Mouse (Mus musculus): Measurements from ENCODE around the gene Kcnh4. TPM values are rescaled to one million over a fixed set of nuclear protein-coding genes. Genes with fewer than 3 reads are reported as not detected.

Gene Kcnh4
- polyA plus RNA-seq, 3 experiments from 2014 or later = 0.47 TPM; not detected in 2

DNA sequence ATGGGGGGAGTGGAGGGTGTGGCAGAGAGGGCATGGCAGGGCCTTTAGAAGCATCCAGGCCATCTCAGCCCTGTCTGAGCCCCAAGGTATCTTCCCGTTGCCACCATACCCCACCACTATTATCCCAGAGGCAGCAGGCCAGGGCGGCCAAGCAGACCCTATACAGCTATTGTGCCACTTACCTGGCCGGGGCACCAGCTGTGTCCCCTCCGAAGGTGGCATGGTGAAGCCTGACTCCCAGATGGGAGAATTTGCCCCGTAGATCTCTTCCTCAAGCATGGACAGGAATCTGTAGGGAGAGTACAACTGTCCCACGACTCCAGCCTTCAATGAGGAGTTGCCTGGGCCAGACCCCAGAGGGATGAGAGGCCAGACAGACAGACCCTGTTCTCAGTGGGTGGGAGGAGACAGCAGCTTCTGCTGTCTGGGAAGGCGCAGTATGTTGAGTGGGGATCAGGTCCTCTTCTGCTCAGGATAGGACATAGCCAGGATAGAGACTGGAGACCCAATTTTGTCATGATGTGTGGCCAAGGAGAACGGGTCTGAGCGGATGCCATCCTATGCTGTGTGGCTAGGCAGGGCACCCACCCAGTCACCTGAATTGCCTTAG lies 50.4 kb downstream of the Kcnh4 start:
- ATAC-seq = no peak

DNA sequence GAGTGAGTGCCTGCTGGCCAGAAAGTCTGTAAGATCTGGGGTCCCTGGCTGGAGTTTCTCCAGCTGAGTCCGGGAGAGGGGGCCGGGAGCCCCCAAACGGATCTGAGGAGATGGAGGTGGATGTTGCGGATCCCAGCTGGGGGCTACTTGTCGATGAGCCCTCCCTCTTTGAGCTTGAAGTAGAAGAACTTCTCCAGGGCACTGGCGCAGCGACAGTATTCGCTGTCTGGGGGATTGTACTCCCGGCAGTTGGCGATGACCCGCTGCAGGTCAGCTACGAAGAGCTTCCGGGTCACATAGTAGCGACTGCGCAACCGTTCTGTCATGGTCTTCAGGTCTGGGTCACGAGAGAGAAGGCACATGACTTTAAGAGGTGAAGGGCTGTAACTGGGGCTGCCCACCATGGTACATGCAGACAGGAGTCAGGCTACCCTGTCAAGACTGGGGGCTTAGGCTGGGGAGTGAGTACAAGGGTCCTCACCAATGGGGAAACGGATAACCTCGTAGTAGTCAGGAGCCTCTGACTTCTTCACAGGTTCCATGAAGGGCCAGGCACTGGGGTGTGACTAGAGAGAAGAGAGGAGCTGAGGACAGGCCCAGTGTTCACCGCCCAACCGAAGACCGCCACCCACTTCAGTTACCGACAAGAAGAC lies 54.5 kb downstream of the Kcnh4 start:
- ATAC-seq = no peak

DNA sequence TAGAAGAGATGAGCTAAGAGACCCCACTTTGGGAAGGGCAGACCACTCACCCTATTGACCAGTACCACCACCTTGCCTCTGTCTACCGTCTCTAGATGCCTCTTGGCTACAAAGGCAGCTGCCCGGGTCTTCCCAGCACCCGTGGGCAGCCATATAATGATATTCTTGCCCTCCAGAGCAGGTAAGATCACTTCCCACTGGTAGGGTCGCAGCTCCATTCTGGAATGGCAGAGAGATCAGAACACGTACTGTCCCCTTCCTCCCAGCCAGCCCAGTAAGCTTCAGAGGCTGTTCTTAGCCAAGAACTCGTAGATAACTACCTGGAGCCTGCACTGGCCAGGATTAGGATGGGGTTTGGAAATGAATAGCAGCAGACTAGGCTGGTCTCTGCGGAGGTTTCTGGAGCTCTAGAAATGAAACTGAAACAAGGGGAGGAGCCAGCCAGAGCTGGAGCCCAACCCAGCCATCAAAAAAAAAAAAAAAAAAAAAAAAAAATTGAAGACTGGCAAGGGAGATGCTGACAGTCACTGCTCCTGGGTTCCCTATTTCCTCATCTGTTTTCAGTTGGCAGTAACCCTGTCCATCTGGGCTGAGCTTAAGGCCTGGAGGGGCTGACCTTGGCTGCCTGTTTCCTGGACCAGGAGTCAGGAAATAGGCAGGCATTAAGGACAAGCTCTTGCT lies 55.8 kb downstream of the Kcnh4 start, which contains the start of gene Dhx58:
Gene Dhx58, minus strand, starts transcription at position 421 of the 681 bp plus-strand sequence.
- peak; percentile 76 for ATAC-seq

DNA sequence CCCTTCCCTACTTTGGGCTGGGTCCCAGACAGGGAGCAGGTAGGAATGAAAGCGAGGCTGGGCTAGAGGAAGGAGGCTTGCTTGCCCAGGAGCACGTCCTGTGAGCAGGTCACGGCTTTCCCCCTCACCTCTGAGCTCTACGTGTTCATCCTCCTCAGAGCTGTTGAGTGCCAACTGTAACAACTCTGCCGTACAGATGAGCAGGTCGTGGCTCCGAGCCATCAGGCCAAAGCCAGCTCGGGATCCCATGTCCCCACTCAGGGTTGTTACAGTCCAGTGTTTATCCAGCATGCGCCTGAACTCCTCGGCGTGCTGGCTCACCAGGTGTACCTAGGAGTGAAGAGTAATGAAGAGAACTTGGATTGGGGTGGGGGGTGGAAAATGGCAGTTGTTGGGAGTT lies 56.4 kb downstream of the Kcnh4 start:
- ATAC-seq = no peak

DNA sequence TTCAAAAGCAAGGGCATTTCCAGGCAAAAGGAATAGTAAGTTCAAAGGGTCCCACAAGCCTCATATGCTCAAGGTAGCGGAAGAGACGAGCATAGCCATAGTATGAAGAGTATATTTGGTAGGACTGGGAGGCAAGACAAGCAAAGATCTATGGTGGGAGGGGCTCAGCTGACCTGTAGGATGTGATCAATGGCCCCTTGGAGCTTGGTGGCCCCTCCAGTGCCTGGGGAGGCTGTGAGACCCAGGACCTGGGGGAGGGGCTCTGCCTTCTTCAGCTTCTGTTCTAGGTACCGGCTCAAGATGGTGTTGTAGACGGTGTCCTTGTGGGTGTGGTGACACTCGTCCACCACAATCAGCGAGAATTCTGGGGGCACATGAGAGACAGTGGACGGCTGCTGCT lies 56.8 kb downstream of the Kcnh4 start:
- peak; percentile 23 for ATAC-seq

DNA sequence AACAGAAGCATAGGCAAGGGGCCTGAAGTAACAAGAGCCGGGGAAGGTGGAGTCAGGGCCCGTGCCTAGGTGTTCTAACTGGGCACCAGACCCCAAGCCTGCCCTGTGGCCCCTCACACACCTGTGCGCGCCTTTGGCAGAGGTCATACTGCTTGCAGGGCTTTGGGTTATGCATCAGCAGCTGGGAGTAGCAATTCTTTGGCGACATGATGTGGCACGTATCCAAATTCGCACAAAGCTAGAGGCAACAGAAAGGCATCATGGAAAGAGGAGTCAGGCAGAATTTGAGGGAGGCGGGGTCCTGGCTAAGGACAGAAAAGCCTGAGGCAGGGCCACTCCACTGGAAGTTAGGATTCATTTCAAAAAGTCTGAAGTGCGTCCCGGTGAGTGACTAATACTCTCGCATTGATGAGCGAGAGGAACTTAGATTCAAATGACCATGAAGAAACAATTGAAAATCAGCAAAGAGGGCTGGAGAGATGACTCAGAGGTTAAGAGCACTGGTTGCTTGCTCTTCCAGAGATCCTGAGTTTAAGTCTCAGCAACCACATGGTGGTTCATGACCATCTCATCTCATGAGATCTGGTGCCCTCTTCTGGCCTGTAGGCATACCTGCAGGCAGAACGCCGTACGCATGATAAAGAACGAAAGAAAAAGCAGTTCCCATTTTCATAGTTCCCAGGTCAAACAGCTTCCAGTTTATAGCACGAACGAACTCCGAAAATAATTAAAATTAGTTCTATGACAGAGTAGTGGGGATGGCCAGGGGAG lies 57.5 kb downstream of the Kcnh4 start:
- ATAC-seq = peak; percentile 72

DNA sequence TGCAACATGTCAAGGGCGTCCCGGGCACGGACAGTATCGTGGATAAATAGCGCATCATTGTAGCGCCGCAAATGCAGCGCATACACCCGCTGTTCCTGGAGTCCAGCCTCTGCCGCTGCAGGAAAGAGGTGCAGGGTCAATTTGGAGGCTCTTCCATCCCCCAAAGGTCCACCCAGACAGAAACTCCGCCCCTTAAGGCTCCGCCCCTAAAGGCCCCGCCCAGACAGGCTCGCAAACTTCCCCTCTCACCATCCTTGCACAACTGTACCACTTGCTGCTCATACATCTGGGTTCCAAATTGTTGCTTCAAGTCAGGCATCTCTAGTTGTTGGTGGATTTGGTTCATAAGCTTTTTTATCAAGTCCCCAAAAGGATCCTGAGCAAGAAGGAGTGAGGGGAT lies 58.4 kb downstream of the Kcnh4 start:
- ATAC-seq = no peak

DNA sequence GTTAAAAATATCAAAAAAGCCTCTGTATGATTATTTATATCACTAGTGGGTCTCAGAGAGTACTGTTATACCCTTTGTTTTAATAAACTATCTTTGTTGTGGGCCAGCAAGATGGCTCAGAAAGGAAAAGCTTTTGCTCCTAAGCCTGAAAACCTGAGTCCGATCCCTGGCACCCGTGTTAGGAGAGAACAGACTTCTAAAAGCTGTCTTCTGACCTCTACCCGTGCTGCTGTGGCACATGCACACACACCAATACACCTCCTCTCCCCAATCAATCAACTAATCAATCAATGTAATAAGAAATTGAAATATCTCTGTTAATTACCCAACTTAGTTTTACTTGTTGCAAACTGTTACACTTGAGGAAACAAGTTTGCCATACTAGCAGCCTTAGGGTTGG lies 59.0 kb downstream of the Kcnh4 start:
- no peak for ATAC-seq

DNA sequence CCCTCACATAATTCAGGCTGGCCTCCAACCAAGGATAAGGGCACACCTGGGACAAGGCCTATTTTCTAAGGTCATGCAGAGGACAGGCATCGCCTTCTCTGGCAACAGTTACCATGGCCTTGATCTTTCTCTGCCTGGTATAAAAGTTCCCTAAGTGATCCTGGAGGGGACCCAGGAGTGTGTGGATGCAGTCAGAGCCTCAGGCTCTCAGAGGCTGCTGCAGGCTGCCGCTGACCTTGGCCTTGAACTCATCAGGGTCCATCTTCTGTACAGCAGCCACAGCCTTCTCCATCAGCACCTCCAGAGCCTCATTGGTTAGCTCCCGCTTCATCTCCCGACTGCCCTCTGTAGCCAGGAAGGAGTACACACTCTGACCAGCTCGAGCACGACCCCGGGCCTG lies 61.8 kb downstream of the Kcnh4 start:
- no peak for ATAC-seq

DNA sequence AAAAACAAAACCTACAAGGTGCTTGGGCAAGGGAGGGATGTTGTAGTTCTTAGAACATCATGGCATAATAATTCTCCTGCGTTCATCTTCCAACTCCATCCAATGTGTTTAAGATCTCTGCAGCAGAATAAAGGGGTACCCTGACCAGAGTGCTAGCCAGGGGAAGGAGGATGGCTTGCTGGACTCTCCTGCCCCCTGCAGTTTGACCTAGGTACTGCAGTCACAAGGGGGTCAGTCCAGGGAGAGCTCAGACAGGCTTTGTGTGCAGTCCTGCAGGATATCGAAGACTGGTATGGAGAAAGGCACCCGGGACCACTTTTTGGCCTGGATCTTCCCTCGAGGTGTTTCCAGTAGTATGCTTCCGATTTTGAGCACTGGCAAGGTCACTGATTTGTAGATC lies 64.8 kb downstream of the Kcnh4 start:
- no peak for ATAC-seq

DNA sequence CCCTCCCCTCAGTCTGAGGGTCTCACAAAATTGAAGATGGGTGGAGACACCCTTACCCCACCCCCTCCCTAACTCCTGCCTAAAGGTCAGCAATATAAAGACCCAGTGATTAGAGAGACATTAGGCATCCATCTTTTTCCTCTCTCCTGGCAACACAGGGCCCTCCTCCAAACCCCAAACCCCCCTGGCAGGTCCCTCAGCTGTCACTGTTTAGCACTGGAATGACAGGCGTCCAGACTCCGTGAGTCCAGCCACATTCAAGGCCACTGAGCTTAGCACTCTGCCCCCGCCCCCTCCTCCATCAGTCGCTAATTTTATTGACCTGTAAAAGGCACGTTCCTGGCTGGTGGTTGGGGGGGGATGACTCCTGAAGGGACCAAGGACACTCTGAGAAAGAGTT lies 66.6 kb downstream of the Kcnh4 start:
- ATAC-seq = no peak

DNA sequence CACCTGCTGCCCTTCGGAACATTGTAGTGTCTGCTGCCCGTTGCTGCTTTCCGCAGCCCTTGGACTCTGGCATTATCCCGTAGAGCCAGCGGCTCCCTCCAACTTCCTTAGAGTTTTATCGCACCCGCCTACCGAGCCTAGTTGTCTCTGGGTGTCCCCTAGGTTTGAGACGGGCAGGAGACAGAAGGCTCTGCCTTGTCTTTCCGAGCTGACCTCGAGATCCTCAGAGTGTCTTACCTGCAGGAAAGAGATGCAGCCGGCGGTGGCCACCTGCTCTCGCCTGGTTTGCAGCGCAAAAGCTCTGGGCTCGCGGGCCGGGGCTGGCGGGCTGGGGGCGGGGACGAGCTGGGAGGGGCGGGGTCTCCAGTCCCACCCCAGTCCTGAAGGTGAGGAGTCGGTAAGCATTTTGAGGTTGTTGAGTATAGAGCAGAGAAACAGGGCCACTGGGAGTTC lies 67.6 kb downstream of the Kcnh4 start, which contains the start of gene Zfp385c:
Gene Zfp385c, minus strand, starts transcription at position 292 of the 453 bp plus-strand sequence.
- peak; percentile 46 for ATAC-seq

DNA sequence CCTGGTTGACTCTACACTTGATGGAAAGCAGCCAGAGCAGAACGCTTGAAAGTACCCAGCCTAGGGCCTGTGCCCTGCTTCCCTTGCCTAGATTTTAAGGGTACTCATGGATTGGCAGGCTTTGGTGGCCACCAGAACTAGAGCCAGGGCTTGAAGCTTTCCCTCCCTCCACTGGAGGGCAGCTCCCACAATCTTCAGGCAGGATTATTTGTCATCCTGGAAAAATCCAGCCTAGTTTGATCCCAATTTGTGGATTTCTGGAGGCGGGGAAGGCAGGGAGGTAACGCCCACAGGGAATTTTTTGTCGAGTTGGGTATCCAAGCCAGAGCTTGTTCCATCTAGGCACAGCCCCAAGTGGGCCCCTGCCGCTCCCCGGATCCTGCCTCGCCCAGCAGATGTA lies 69.4 kb downstream of the Kcnh4 start:
- ATAC-seq = no peak

Other genes with a start within 250 kb of the Kcnh4 start
- 10 to 100 TPM; 72.3 to 78.0 (median 76.2) TPM for gene Acly, start 231.9 kb downstream of the Kcnh4 start, polyA plus RNA-seq (2017; shearing (Covaris generic))
- under 1 TPM in 2 of 3 experiments, not detected in 1; 0.15 to 0.21 TPM for gene Ttc25, start 214.3 kb downstream of the Kcnh4 start, polyA plus RNA-seq (2017; shearing (Covaris generic))
- gene Cnp, start 185.0 kb downstream of the Kcnh4 start, polyA plus RNA-seq (2017; shearing (Covaris generic)) = 100 to 1,000 TPM; 159 to 192 (median 165) TPM
- gene Nkiras2, start 140.7 kb downstream of the Kcnh4 start, polyA plus RNA-seq (2017; shearing (Covaris generic)) = 10 to 100 TPM; 24.1 to 32.6 (median 27.2) TPM
- gene Dnajc7, start 139.8 kb downstream of the Kcnh4 start, polyA plus RNA-seq (2017; shearing (Covaris generic)) = 100 to 1,000 TPM; 283 to 389 (median 360) TPM
- gene Zfp385c, start 67.5 kb downstream of the Kcnh4 start, polyA plus RNA-seq (2017; shearing (Covaris generic)) = not detected
- 10 to 100 TPM; 27.4 to 48.6 (median 29.4) TPM for gene Dhx58, start 55.7 kb downstream of the Kcnh4 start, polyA plus RNA-seq (2017; shearing (Covaris generic))
- 10 to 100 TPM in 2 of 3 experiments, 1 to 10 TPM in 1; 7.0 to 12.4 (median 12.4) TPM for gene Kat2a, start 47.5 kb downstream of the Kcnh4 start, polyA plus RNA-seq (2017; shearing (Covaris generic))
- gene Hspb9, start 46.1 kb downstream of the Kcnh4 start, polyA plus RNA-seq (2017; shearing (Covaris generic)) = 1 to 10 TPM in 1 of 3 experiments, not detected in 2; 1.1 TPM
- gene Rab5c, start 21.7 kb downstream of the Kcnh4 start, polyA plus RNA-seq (2017; shearing (Covaris generic)) = 10 to 100 TPM; 24.7 to 54.7 (median 48.7) TPM
- not detected for gene Hcrt, start 3.0 kb upstream of the Kcnh4 start, polyA plus RNA-seq (2017; shearing (Covaris generic))
- 1 to 10 TPM; 1.7 to 2.6 (median 2.1) TPM for gene Ghdc, start 11.0 kb upstream of the Kcnh4 start, polyA plus RNA-seq (2017; shearing (Covaris generic))
- gene Stat5b, start 90.8 kb upstream of the Kcnh4 start, polyA plus RNA-seq (2017; shearing (Covaris generic)) = 10 to 100 TPM; 25.2 to 40.4 (median 33.7) TPM
- 10 to 100 TPM; 31.2 to 34.1 (median 31.3) TPM for gene Stat5a, start 99.4 kb upstream of the Kcnh4 start, polyA plus RNA-seq (2017; shearing (Covaris generic))
- gene Stat3, start 179.6 kb upstream of the Kcnh4 start, polyA plus RNA-seq (2017; shearing (Covaris generic)) = 100 to 1,000 TPM in 1 of 3 experiments, 10 to 100 TPM in 2; 79.3 to 111 (median 99.2) TPM
- under 1 TPM in 2 of 3 experiments, not detected in 1; 0.09 to 0.26 TPM for gene Cavin1, start 210.9 kb upstream of the Kcnh4 start, polyA plus RNA-seq (2017; shearing (Covaris generic))
- 1 to 10 TPM; 1.3 to 7.7 (median 6.8) TPM for gene Atp6v0a1, start 249.5 kb upstream of the Kcnh4 start, polyA plus RNA-seq (2017; shearing (Covaris generic))